Mouse (Mus musculus) stomach, postnatal 0 days (tissue): ENCODE data around the gene Ntn1. TPM values are rescaled to one million over a fixed set of nuclear protein-coding genes. Genes with fewer than 3 reads are reported as not detected.
A peak's percentile ranks its signal among the peaks of the same experiment; 100 is the strongest.

Experiments used
- ATAC-seq: fragments of 200-750 bp; cut with Nextera tagmentation; 2 replicates; pipeline ENCODE4 v1.8.0; 2017; ENCODE audit not compliant: low FRiP score, low TSS enrichment
- DNase-seq: peaks from one replicate; pipeline ENCODE4 v3.0.0-alpha.2; 2016; ENCODE audit warnings: low spot score
- H3K27ac ChIP-seq: fragments of 300-500 bp; sonication (generic); replicated peaks from 2 replicates; pipeline ENCODE4 v1.5.1; 2014; ENCODE audit warnings: mild to moderate bottlenecking, control low read depth
- H3K27me3 ChIP-seq: fragments of 300-500 bp; sonication (generic); 2 replicates; pipeline ENCODE4 v1.6.1; 2014; ENCODE audit warnings: low read length; ENCODE audit not compliant: control insufficient read depth, insufficient read depth
- H3K36me3 ChIP-seq: fragments of 300-500 bp; sonication (generic); 2 replicates; pipeline ENCODE4 v1.6.1; 2014; ENCODE audit warnings: low read length, mixed read lengths; ENCODE audit not compliant: control insufficient read depth, insufficient read depth
- H3K4me1 ChIP-seq: fragments of 300-500 bp; sonication (generic); replicated peaks from 2 replicates; pipeline ENCODE4 v1.6.1; 2014; ENCODE audit warnings: antibody characterized with exemption; ENCODE audit not compliant: control insufficient read depth, insufficient read depth
- H3K4me2 ChIP-seq: fragments of 300-500 bp; sonication (generic); replicated peaks from 2 replicates; pipeline ENCODE4 v1.6.1; 2014; ENCODE audit warnings: low read depth, mild to moderate bottlenecking, control low read depth, moderate library complexity
- H3K4me3 ChIP-seq: fragments of 300-500 bp; sonication (generic); 2 replicates; pipeline ENCODE4 v1.5.1; 2014; ENCODE audit warnings: low read depth, low read length, control low read depth
- H3K9ac ChIP-seq: fragments of 300-500 bp; sonication (generic); 2 replicates; pipeline ENCODE4 v1.6.1; 2014; ENCODE audit warnings: mild to moderate bottlenecking, low read length, control low read depth, mixed read lengths
- H3K9me3 ChIP-seq: fragments of 300-500 bp; sonication (generic); 2 replicates; pipeline ENCODE4 v1.6.1; 2016; ENCODE audit warnings: low read length; ENCODE audit not compliant: control insufficient read depth
- CTCF ChIP-seq: IDR thresholded peaks from 2 replicates; pipeline ENCODE4 v1.5.1; 2016; ENCODE audit warnings: antibody characterized with exemption, low read depth, mild to moderate bottlenecking, moderate library complexity
- EP300 ChIP-seq: optimal IDR thresholded peaks from 2 replicates; pipeline ENCODE3; 2016; ENCODE audit warnings: antibody characterized with exemption
- WGBS: fragments of 180-500 bp; shearing (Covaris S2); extraction: QIAGEN DNeasy Blood & Tissue Kit; methylation state at CpG from one replicate; pipeline ENCODE4 v1.1.7; 2014; 5-methylcytosine and 5-hydroxymethylcytosine counted together
- polyA plus RNA-seq: library from polyadenylated mRNA; unstranded; fragments of >200 nt; fragmentation: Nextera tagmentation; extraction: Ambion mirVana; gene quantifications from 2 replicates; pipeline ENCODE4 v1.2.1, GENCODE M21; 2015

Ntn1 gene
- polyA plus RNA-seq, 1 experiment from 2014 or later, result 7.4 TPM

GRCm38 (mm10) chr11:68295474-68295873 is 105.1 kb downstream of the Ntn1 start:
- WGBS, result 90% methylated on average over 5 of the region's 5 CpGs
- H3K9ac ChIP-seq, result no peak overlapping the region
- H3K4me2 ChIP-seq, result no peak overlapping the region
- TF ChIP-seq CTCF, result no peak
- TF ChIP-seq EP300, result no peak
- H3K4me1 ChIP-seq, result no peaks in the 10 kb centered on the region
- H3K4me3 ChIP-seq, result no peak overlapping the region
- H3K9me3 ChIP-seq, result no peaks in the 10 kb centered on the region
- H3K27me3 ChIP-seq, result no peaks in the 10 kb centered on the region
- no peaks in the 10 kb centered on the region for H3K36me3 ChIP-seq
- H3K27ac ChIP-seq, result no peak overlapping the region
- DNase-seq (no peak), ATAC-seq (no peak)

- no peaks in the 10 kb centered on the region for H3K9me3 ChIP-seq
- H3K36me3 ChIP-seq, result no peaks in the 10 kb centered on the region
- H3K27me3 ChIP-seq, result no peaks in the 10 kb centered on the region
- H3K4me3 ChIP-seq, result no peak overlapping the region
- ATAC-seq, result no peak
- DNase-seq, result no peak
- WGBS, result 77% methylated on average over 8 of the region's 8 CpGs
- H3K4me2 ChIP-seq, result no peak overlapping the region
- H3K9ac ChIP-seq, result no peak overlapping the region
- TF ChIP-seq CTCF (no peak), EP300 (no peak)
- no peak overlapping the region for H3K27ac ChIP-seq
- 0 out of 2 replicates have a peak, but pooled peaks cover 7% of the 10 kb centered on the region for H3K4me1 ChIP-seq
Observed at GRCm38 (mm10) chr11:68290631-68291030, 110.0 kb downstream of the Ntn1 start.

- no peaks in the 10 kb centered on the region for H3K9me3 ChIP-seq
- no peaks in the 10 kb centered on the region for H3K27me3 ChIP-seq
- peak overlapping the region; percentile 25; the same call in 1 of the 2 replicates for H3K27ac ChIP-seq
- DNase-seq, result no peak
- no peaks in the 10 kb centered on the region for H3K36me3 ChIP-seq
- TF ChIP-seq EP300 (no peak), CTCF (0 out of 2 replicates have a peak, but pooled peaks have one; percentile 11)
- no peak overlapping the region for H3K9ac ChIP-seq
- no peak overlapping the region for H3K4me2 ChIP-seq
- no peak overlapping the region for H3K4me3 ChIP-seq
- no peak for ATAC-seq
- H3K4me1 ChIP-seq, result 0 out of 2 replicates have a peak, but pooled peaks cover 7% of the 10 kb centered on the region
- WGBS, result 58% methylated on average over 5 of the region's 5 CpGs
Observed at GRCm38 (mm10) chr11:68287331-68287730, 113.3 kb downstream of the Ntn1 start.

- peak; percentile 33 for DNase-seq
- TF ChIP-seq CTCF (no peak), EP300 (no peak)
- H3K9me3 ChIP-seq, result no peaks in the 10 kb centered on the region
- H3K27ac ChIP-seq, result peak overlapping the region; percentile 81
- ATAC-seq, result peak; percentile 75
- H3K4me2 ChIP-seq, result no peak overlapping the region
- H3K4me1 ChIP-seq, result 0 out of 2 replicates have a peak, but pooled peaks cover 7% of the 10 kb centered on the region
- H3K4me3 ChIP-seq, result no peak overlapping the region
- no peaks in the 10 kb centered on the region for H3K36me3 ChIP-seq
- 21% methylated on average over 10 of the region's 10 CpGs for WGBS
- no peaks in the 10 kb centered on the region for H3K27me3 ChIP-seq
- H3K9ac ChIP-seq, result no peak overlapping the region
Observed at GRCm38 (mm10) chr11:68286142-68286808, 114.3 kb downstream of the Ntn1 start.

- Histone ChIP-seq H3K4me3 (no peak overlapping the region), H3K27me3 (no peaks in the 10 kb centered on the region), H3K27ac (peak overlapping the region; percentile 81), H3K36me3 (no peaks in the 10 kb centered on the region), H3K4me2 (no peak overlapping the region), H3K4me1 (0 out of 2 replicates have a peak, but pooled peaks cover 7% of the 10 kb centered on the region), H3K9me3 (no peaks in the 10 kb centered on the region), H3K9ac (no peak overlapping the region)
- TF ChIP-seq EP300 (no peak), CTCF (no peak)
- 16% methylated on average over 3 of the region's 3 CpGs for WGBS
- DNase-seq (no peak), ATAC-seq (peak; percentile 16; the same call in 1 of the 2 replicates)
Observed at GRCm38 (mm10) chr11:68285754-68286141, 114.9 kb downstream of the Ntn1 start.

GRCm38 (mm10) chr11:68280001-68280510 is 120.6 kb downstream of the Ntn1 start:
- Histone ChIP-seq H3K9me3 (no peaks in the 10 kb centered on the region), H3K36me3 (no peaks in the 10 kb centered on the region), H3K4me1 (no peaks in the 10 kb centered on the region), H3K27me3 (no peaks in the 10 kb centered on the region), H3K9ac (no peak overlapping the region), H3K4me2 (no peak overlapping the region), H3K4me3 (no peak overlapping the region), H3K27ac (peak overlapping the region; percentile 49; the same call in 1 of the 2 replicates)
- TF ChIP-seq EP300, result no peak
- no peak for TF ChIP-seq CTCF
- ATAC-seq, result peak; percentile 59; the same call in 1 of the 2 replicates
- DNase-seq, result peak; percentile 23
- WGBS, result 47% methylated on average over 10 of the region's 10 CpGs
